20 mouse cellular contexts compared by ENCODE assay signal in the genomic region with DNA sequence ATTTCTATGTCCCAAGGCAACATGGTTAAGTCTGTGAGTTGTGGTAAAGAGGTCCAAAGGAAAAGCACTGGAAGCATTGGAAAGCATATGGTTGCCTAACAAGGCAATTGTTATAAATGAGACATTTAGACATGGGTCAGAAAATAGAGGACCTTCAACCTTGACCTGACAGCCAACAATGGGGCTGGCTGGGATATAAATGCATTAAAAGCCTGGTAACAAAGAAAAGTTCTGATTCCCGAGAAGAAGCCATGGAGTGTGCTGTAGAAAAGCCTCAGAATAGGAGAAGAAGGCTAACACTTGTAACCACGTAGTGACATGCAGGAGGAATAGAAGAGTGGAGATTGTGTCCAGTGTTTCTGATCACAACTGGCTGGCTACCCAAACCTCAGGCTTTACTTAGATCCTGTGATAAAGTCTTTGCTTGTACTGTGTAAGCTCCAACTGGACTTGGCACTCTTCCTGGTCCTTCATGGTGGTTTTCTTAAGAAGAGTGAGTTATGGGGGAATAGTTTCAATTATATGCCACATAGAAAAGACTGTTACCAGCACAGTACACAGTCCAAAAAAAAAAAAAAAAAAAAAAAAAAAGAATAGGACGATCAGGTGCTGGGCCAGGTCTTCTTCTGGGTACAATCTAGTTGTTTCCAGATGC.
A peak's percentile ranks its signal among the peaks of the same experiment; 100 is the strongest.
DNase-seq lines count a peak whose midpoint lies in the region; ATAC-seq and TF ChIP-seq lines count a peak whose summit lies in the region.
"Had no signal": no experiment of that assay in that cellular context is flagged by ENCODE, and none has a peak within 500 bp of the region (broad histone marks: within the 10 kb centered on the region; RNA-seq: fewer than 3 reads in every experiment).

No protein-coding gene starts in this region.

- no peak overlapping the region for H3K4me3 ChIP-seq in kidney, adult 2 months (ENCODE audit: insufficient read depth, low read depth, low read length)
- H3K4me3 ChIP-seq in kidney, embryonic 14.5 days (ENCODE audit: low read length) = no peak overlapping the region
- H3K4me3 ChIP-seq in limb, embryonic 14.5 days (replicated peaks; ENCODE audit: low read length) = no peak overlapping the region
- no peak overlapping the region for H3K4me3 ChIP-seq in limb, embryonic 10.5 days
- H3K4me3 ChIP-seq: erythroblast, embryonic 14.5 days; gastrocnemius, adult 2 months; heart, embryonic 10.5 days; left cerebral cortex, adult 2 months had no signal

- no peak for TF ChIP-seq CTCF in kidney, adult 2 months (conservative IDR thresholded peaks at IDR 0.05; ENCODE audit: insufficient read depth, insufficient read length, low read depth, low read length)

- H3K9ac ChIP-seq in kidney, embryonic 14.5 days (ENCODE audit: low read depth, low read length) = no peak overlapping the region
- H3K9ac ChIP-seq in limb, embryonic 14.5 days (ENCODE audit: low read depth, low read length, severe bottlenecking) = no peak overlapping the region

- H3K9me3 ChIP-seq in kidney, embryonic 14.5 days (ENCODE audit: control insufficient read depth, low read length) = no peaks in the 10 kb centered on the region
- peaks cover 5% of the 10 kb centered on the region; the same call in 1 of the 2 replicates for H3K9me3 ChIP-seq in limb, embryonic 14.5 days (ENCODE audit: control insufficient read depth, low read length)
- H3K9me3 ChIP-seq in limb, embryonic 10.5 days (replicated peaks) = no peaks in the 10 kb centered on the region
- H3K9me3 ChIP-seq: heart, embryonic 10.5 days had no signal

- no peak overlapping the region for H3K4me2 ChIP-seq in kidney, embryonic 14.5 days (replicated peaks; ENCODE audit: low read depth, low read length)
- no peak overlapping the region for H3K4me2 ChIP-seq in limb, embryonic 14.5 days (replicated peaks; ENCODE audit: low read depth, low read length, severe bottlenecking)

- 0 out of 2 replicates have a peak, but pooled peaks cover 2% of the 10 kb centered on the region for H3K4me1 ChIP-seq in kidney, adult 2 months (ENCODE audit: control insufficient read depth, insufficient read depth, low read length)
- no peaks in the 10 kb centered on the region for H3K4me1 ChIP-seq in kidney, embryonic 14.5 days (ENCODE audit: control insufficient read depth, insufficient read depth, low read length)
- 0 out of 2 replicates have a peak, but pooled peaks cover 2% of the 10 kb centered on the region for H3K4me1 ChIP-seq in limb, embryonic 14.5 days (ENCODE audit: control insufficient read depth, insufficient read depth, low read length)
- H3K4me1 ChIP-seq in limb, embryonic 10.5 days = 0 out of 2 replicates have a peak, but pooled peaks cover 2% of the 10 kb centered on the region
- H3K4me1 ChIP-seq: heart, embryonic 10.5 days had no signal

- H3K27ac ChIP-seq in kidney, adult 2 months (ENCODE audit: insufficient read depth, low read depth, low read length) = peak overlapping the region; percentile 23; the same call in 1 of the 2 replicates
- no peak overlapping the region for H3K27ac ChIP-seq in kidney, embryonic 14.5 days (ENCODE audit: low read depth, low read length)
- no peak overlapping the region for H3K27ac ChIP-seq in limb, embryonic 14.5 days (replicated peaks; ENCODE audit: low read depth, low read length)
- H3K27ac ChIP-seq in limb, embryonic 10.5 days = no peak overlapping the region
- H3K27ac ChIP-seq: gastrocnemius, adult 2 months; heart, embryonic 10.5 days; left cerebral cortex, adult 2 months; stomach, postnatal 0 days had no signal

- DNase-seq in kidney, adult 2 months = no peak
- peak; percentile 38 for DNase-seq in limb, embryonic 14.5 days (ENCODE audit: low spot score)
- no peak for DNase-seq in limb, embryonic 10.5 days (ENCODE audit: low spot score)
- DNase-seq in embryo, embryonic 10.5 days (ENCODE audit: low spot score) = peak; percentile 51
- peak; percentile 15 for DNase-seq in mesoderm, embryonic 11.5 days (ENCODE audit: low read depth, low spot score)
- DNase-seq in right cerebral cortex, postnatal 14 days = no peak
- DNase-seq: adrenal gland, postnatal 14 days; cerebellum, adult 2 months; cerebellum, postnatal 25 days; gastrocnemius, adult 2 months; heart, postnatal 4 days; layer of hippocampus, adult 9-11 months; lung, postnatal 4 days; thymus, adult 2 months had no signal

- H3K27me3 ChIP-seq in kidney, adult 2 months (replicated peaks; ENCODE audit: control insufficient read depth, insufficient read depth, low read length) = no peaks in the 10 kb centered on the region
- H3K27me3 ChIP-seq in kidney, embryonic 14.5 days (ENCODE audit: control insufficient read depth, insufficient read depth, low read length) = no peaks in the 10 kb centered on the region
- no peaks in the 10 kb centered on the region for H3K27me3 ChIP-seq in limb, embryonic 14.5 days (ENCODE audit: control insufficient read depth, insufficient read depth, low read length)
- no peaks in the 10 kb centered on the region for H3K27me3 ChIP-seq in limb, embryonic 10.5 days (ENCODE audit: low read depth, poor library complexity, severe bottlenecking)

- no peak for ATAC-seq in kidney, embryonic 14.5 days (ENCODE audit: low FRiP score, low TSS enrichment)
- ATAC-seq in limb, embryonic 14.5 days (ENCODE audit: low FRiP score, low read depth) = no peak
- ATAC-seq: forebrain, embryonic 14.5 days had no signal

- TF ChIP-seq POLR2A in kidney, adult 2 months (IDR thresholded peaks at IDR 0.05; ENCODE audit: low read depth, low read length) = no peak
- no peak for TF ChIP-seq POLR2A in limb, embryonic 14.5 days (IDR thresholded peaks at IDR 0.05; ENCODE audit: borderline replicate concordance, extremely low read depth, insufficient read depth, insufficient read length)

- H3K36me3 ChIP-seq in kidney, adult 2 months (ENCODE audit: control insufficient read depth, insufficient read depth, low read length) = no peaks in the 10 kb centered on the region
- H3K36me3 ChIP-seq in kidney, embryonic 14.5 days (ENCODE audit: control insufficient read depth, insufficient read depth, low read length) = no peaks in the 10 kb centered on the region
- H3K36me3 ChIP-seq in limb, embryonic 14.5 days (ENCODE audit: control insufficient read depth, insufficient read depth, low read length) = peaks cover 21% of the 10 kb centered on the region
- no peaks in the 10 kb centered on the region for H3K36me3 ChIP-seq in limb, embryonic 10.5 days

- 73% methylated on average over 3 of the region's 3 CpGs for WGBS in kidney, adult 2 months
- WGBS in kidney, embryonic 14.5 days = 81% methylated on average over 3 of the region's 3 CpGs
- 65% methylated on average over 3 of the region's 3 CpGs for WGBS in limb, embryonic 14.5 days
- WGBS in limb, embryonic 10.5 days = 86% methylated on average over 3 of the region's 3 CpGs

Comparison
In these comparisons a context has a peak if more than half of its experiments do, and no peak if none do; other contexts are left out.
1. DNase-seq: peak in limb, embryonic 14.5 days (single experiment), embryo, embryonic 10.5 days (single experiment) and mesoderm, embryonic 11.5 days (single experiment); none in kidney, adult 2 months (single experiment), limb, embryonic 10.5 days (single experiment) and right cerebral cortex, postnatal 14 days (single experiment).